Mouse (Mus musculus): ENCODE results near the gene Ephb2.

GRCm38 (mm10) chr4:136847166-136847565 lies 11.4 kb upstream of the Ephb2 start:
- TF ChIP-seq POLR2A (IDR thresholded peaks at IDR 0.05; ENCODE audit: low read depth, low read length) (no peak), CTCF (IDR thresholded peaks at IDR 0.05; ENCODE audit: extremely low read depth, insufficient read length, insufficient replicate concordance, low read depth, low read length) (no peak)

All from small intestine, adult 2 months (tissue).